Mouse (Mus musculus): ENCODE results near the gene Ccdc103.

Gene Ccdc103

DNA sequence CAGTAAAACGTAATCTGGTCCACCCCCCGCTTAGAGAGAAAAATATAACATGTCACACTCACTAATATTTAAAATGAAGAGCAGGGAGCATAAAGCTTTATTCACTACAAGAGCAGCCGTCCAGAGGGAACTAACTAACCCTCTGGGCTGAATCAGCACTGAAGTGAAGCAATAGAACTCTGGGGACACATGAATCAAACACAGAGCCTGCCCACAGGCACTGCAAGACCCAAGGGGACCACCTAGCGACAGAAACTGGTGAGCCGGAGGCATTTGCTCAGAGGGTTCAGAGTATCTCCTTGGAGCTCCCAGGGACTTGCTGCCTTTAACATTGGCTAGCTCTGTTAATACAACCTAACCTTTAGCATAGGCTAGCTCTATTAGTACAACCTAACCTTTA, 9.1 kb downstream of the Ccdc103 start:
- DNase-seq (ENCODE audit: low spot score in 2 of 2), result no peak

DNA sequence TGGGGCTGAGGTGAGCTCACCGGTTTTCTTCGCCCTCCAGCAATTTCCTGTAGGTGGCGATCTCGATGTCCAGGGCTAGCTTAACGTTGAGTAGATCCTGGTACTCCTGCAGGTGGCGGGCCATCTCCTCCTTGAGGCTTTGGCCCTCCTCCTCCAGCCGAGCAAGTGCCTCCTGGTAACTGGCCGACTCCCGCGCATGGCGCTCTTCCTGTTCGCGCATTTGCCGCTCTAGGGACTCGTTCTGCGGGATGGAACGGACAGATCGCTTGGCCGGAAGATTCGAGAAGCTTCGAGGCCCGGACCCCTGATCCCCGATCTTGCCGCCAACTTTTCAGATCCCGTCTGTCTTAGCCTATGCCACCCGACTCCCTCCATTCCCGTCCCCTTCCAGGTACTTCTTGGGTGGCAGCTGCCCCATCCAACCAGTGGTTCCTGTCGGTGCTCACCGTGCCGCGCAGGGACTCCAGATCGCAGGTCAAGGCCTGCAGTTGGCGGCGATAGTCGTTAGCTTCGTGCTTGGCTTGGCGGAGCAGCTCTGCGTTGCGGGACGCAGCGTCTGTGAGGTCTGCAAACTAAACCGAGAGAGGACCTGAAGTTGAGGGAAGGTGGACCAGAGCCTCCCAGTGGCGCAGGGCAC, 12.1 kb downstream of the Ccdc103 start:
- peak; percentile 74 to 87 for DNase-seq (ENCODE audit: low spot score in 2 of 2)

DNA sequence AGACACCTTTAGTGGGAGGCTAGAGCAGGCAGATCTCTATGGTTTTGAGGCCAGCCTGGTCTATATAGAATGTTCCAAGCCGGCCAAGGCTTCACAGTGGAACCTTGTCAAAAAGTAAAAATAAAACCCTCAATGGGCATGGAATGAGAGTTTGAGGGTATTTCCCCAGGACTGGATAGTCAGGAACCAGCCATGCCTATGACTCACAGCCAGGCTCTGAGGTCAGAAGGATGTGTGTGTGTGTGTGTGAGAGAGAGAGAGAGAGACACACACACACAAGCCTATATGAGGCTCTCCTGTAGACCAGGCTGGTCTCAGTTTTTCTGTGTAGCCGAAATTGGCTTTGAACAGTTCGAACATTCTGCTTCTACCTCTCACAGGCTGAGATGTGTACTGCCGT, 13.7 kb downstream of the Ccdc103 start:
- no peak for DNase-seq (ENCODE audit: low spot score in 2 of 2)

DNA sequence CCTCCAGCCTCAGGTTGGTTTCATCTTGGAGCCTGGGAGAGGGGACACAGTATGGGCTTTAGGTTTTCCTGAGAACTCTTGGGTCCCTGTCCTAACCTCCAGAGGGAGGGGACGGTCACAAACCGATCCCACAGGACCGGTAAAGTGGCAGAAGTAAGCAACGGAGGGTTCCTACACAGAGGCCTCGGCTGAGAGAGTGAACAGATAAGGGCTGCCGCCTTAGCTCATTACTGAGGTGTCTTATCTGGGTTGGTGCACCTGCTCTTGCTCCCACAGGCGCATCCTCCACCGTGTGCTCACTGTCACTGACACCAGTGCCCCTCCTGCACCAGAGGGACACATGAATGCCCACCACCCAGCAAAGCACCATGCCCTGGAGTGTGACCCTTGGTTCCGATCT, 14.8 kb downstream of the Ccdc103 start:
- peak; percentile 77 to 80 for DNase-seq (ENCODE audit: low spot score in 2 of 2)

DNA sequence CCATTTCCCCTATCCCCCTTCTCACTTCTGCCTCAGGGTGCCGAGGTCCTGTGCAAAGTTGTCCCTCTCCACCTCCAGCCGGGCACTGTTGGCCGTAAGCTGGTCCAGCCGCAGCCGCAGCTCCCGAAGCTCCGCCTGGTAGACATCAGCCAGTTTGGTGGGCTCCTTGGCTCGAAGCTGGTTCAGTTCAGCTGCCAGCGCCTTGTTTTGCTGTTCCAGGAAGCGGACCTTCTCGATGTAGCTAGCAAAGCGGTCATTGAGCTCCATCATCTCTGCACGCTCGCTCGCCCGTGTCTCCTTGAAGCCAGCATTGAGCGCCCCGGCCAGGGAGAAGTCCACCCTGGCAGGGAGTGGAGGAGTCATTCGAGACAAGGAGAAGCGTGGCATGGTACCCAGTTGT, 15.6 kb downstream of the Ccdc103 start:
- no peak for DNase-seq (ENCODE audit: low spot score in 2 of 2)

DNA sequence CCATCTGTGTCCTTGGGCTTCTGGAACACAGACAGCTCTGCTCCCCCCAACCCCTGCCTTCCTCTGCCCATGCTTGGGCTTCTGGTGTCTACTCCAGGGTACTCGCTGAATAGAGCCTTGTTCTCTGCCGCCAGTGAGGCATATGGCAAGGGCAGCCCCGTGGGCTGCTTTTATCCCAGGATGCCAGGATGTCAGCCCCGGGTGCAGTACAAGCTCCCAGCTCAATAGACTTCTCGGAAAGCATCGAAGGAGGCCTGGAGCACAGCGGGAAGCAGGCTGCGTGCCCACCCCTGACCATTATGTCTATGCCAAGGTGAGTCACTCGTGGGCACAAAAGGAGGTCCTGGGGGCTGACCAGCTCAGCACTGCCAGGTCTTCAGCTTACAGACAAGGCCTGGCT, 17.4 kb downstream of the Ccdc103 start:
- no peak for DNase-seq (ENCODE audit: low spot score in 2 of 2)

DNA sequence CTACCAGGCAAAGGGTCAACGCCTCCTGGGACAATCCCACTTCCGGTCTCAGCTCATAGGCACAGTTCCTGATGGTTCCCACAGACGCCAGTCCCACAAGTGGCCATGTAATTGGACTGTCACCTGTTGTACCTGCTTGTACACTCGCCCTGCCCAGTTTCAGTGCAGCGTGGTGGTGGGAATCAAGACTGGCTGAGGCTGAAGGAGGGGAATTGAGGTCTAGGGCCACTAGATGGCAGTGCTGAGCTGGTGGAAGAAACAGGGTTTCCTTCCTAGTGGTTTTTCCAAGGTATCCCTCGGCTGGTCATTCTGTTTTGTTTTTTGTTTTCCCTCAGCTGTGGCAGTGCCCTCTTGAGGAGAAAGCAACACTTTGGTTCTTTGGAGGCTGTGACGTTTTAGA, 19.8 kb downstream of the Ccdc103 start, which contains the start of gene Gfap:
Gene Gfap (minus strand): TSS at position 150 of the 400 bp plus-strand sequence.
- peak; percentile 71 to 85 for DNase-seq (ENCODE audit: low spot score in 2 of 2)

DNA sequence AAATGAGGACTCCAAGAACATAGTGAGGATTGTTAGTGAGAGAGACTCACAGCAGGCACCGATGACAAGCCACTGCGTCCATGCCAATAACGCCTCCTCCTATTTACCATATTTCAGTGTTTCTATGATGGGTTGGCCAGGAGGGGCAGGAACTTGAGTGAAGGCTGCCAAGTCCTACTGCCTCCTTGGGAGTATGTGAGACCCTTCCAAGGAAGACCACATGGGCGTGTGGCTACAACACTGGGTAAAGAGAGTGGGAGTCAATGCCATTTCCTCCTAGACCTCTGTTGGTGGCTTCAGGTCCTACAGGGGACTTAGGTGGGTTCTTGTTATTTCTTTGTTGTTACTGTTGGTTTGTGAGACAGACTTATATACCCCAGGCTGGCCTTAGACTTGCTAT, 20.2 kb downstream of the Ccdc103 start:
- DNase-seq (ENCODE audit: low spot score in 2 of 2), result no peak

DNA sequence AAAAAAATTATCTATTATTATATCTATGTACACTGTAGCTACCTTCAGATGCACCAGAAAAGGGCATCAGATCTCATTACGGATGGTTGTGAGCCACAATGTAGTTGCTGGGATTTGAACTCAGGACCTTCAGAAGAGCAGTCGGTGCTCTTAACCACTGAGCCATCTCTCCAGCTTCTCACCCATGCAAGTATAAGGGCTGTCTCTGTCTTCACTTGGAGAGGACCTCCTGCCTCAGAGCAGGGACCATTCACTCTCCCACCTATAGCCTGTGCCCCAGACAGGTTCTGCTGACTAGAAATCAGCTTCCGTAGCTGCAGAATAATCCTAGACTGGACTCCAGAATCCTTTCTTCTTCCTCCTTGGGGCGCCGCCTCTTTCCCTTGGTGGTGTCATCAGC, 21.1 kb downstream of the Ccdc103 start:
- no peak for DNase-seq (ENCODE audit: low spot score in 2 of 2)

DNA sequence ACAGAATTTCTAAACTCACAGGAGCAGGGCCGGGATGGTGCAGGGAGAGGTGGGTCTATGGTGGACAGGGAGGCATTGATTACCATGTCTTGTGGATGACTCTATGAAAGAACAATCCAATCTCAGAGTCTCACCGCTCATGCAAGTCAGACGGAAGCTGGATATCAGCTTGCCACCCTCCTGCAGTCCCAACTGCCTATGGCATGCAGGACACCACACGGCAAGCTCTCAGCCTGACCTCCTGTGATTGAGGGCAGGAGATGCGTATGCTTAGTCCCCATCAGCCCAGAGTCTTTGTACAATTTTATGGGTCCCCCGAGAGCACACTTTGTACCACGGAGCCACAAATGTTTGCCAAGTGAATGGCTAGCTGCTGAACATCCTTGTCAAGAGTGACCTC, 22.6 kb downstream of the Ccdc103 start:
- no peak for DNase-seq (ENCODE audit: low spot score in 2 of 2)

DNA sequence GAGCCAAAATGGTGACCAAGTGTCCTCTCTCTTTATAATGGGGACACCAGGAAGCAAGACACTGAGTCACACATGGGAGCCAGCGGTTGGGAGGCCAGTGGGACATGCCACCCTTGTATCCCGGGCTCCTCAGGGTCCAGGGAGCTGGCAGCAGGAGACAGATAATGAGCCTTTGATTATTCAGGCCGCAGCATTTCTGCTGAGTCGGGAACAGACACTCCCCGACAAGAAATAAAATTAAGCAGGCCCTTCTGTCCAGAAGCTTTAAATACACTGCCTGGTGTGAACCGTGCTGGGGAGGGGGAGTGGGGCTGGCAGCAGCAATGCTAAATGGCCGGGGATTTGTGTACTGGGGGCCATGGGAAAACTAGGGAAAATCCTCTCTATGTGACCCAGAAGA, 30.4 kb downstream of the Ccdc103 start:
- no peak for DNase-seq (ENCODE audit: low spot score in 2 of 2)

DNA sequence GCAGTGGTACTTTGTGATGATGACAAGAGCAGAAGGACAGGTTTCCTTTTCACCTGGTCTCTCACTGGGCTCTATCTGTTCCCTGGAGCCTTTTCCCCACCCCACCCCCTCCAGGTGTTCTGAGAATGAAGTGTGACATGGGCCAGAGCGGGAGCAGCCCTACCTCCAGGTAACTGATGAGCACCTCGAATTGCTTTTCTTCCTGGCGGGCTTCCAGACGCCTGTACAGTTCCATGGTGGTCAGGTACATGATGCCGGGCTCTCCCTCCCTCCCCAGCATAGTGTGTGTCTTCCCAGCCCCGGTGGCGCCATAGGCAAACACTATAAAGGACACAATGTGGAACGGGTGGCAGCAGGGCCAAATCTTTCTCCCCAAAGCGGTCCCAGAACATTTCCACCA, 34.4 kb downstream of the Ccdc103 start:
- DNase-seq (ENCODE audit: low spot score in 2 of 2), result no peak

DNA sequence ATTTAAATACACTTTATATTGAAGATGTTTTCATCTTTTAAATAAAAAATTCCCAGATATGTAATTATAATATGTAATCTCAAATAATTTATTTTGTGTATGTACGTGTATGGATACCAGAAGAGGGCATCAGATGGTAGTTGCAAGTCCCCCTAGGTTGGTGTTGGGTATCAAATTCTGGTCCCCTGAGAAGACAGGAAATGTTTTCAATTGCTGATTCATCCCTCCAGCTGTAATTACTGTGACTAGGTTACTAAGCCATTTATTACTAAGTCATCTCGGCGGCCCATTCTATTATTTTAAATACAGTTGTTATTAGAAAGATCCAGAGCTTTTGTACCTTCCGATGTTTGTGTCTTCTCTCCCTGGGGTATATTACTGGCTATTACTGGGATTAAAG, 37.1 kb downstream of the Ccdc103 start:
- no peak for DNase-seq (ENCODE audit: low spot score in 2 of 2)

DNA sequence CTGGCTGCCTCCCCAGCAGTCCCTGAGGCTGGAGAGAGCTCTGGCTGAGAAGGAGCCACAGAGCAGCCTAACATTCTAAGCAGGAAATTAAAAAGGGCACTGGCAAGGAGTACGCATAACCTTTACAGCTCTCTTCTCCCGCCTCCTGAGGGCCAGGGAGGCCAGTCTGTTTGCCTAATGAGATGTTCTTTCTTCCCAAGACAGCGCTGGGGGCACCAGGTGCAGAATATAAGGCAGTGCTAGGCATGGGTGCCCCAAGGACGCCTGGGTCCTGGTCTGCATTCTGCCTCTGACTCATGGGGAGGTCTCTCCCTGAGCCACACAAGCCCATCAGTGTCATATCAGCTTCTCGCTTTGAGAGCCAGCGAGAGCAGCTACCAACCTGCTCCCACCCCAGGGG, 40.5 kb downstream of the Ccdc103 start:
- no peak for DNase-seq (ENCODE audit: low spot score in 2 of 2)

DNA sequence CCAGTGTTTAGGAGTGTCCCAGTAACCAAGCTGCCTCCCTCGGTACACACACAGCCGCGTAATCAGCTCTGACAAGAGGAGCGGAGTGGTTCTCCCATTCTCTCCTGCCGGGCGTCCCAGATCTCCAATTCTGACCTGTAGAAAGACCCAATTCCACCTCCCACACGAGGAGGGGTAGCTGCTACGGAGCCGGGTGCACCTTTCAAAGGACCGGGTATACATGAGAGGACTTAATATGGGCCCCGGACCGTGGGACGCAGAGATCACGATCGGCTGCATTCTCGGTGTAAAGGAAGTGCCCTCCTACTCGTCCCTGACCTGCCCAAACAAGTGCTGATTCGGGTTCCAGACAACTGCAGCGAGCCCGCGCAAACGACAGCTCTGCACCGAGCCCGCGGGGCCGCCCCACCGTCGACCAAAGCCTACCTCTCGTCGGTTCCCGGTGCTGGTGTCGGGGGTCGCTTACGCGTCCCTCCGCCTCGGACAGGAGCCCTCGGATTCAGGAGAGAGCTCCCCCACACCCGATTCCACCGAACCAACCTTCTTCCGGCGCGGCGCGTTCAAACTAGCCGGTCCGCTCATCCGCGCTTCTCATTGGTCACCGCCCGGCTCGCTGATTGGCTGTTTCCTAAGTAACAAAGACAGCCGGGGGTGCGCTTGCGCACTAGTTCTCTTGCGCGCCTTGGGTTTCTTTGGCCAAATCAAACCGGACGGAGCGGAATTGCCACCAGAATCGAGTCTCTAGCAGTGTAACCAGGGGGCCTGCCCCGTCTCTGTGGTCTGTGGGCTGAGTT, 43.8 kb downstream of the Ccdc103 start, which contains the start of gene Kif18b:
Gene Kif18b (minus strand): TSS at position 568 of the 794 bp plus-strand sequence.
- DNase-seq (ENCODE audit: low spot score in 2 of 2), result peak; percentile 91 to 97

DNA sequence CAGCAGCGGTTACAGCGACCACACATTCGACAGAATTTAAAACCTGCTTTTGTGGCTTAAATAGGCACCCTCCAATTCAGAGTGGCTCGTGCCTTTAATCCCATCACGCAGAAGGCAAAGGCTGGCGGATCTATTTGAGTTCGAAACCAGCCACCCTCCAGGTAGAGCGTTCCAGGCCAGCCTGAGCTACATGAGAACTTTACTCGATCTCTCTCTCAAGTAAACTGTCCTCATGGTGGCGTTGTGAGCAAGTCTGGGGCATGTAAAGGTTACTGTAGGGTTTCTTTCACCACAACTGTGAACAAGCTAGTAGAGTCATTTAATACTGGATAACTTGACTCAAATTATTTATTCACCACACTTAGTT, 44.3 kb downstream of the Ccdc103 start:
- peak in 1 of 2 experiments; percentile 83 for DNase-seq (ENCODE audit: low spot score in 2 of 2)

DNA sequence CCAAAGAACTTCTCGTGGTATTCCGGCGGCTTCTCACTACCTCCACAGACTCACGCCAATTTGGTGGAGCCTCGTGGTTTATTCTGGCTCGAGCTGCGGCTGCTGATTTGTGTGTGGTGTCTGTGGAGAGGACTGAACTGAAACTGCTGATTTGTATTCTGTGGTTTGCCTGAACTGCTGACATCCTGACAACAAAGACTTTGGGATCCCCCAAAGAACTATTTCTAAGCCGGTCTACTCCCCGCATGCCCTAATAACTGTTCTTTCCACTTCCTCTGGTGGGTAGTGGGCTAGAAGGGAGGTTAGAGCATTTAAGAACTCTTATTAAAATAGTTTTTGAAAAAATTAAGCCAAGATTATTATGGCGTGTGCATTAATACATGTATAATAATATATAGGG, 49.7 kb downstream of the Ccdc103 start:
- DNase-seq (ENCODE audit: low spot score in 2 of 2), result no peak
